Mouse (Mus musculus): ENCODE data around the gene Cox8a. TPM values are rescaled to one million over a fixed set of nuclear protein-coding genes. Genes with fewer than 3 reads are reported as not detected.

Gene Cox8a
- polyA plus RNA-seq, 1 experiment from 2014 or later, result 2,471 TPM

GRCm38 (mm10) chr19:7166200-7166711 lies 51.2 kb downstream of the Cox8a start:
- Histone ChIP-seq H3K4me2 (ENCODE audit: low read length) (peak overlapping the region; percentile 99), H3K4me1 (replicated peaks; ENCODE audit: insufficient read depth, low read length) (peaks cover 22% of the 10 kb centered on the region), H3K9me3 (replicated peaks; ENCODE audit: low read length) (no peaks in the 10 kb centered on the region), H3K4me3 (replicated peaks; ENCODE audit: low read depth, low read length) (peak overlapping the region; percentile 60), H3K36me3 (ENCODE audit: insufficient read depth, low read length) (no peaks in the 10 kb centered on the region), H3K27me3 (ENCODE audit: insufficient read depth, low read length) (peaks cover 4% of the 10 kb centered on the region), H3K9ac (ENCODE audit: low read depth, low read length) (peak overlapping the region; percentile 75), H3K27ac (no peak overlapping the region)
- TF ChIP-seq CTCF (IDR thresholded peaks at IDR 0.05; ENCODE audit: low read depth), result no peak
- no peak for DNase-seq (ENCODE audit: low spot score)
- ATAC-seq (replicated peaks; ENCODE audit: low FRiP score, low read depth), result no peak
- 6% methylated on average over 15 of the region's 15 CpGs for WGBS

- ATAC-seq (replicated peaks; ENCODE audit: low FRiP score, low read depth) (no peak), DNase-seq (ENCODE audit: low spot score) (no peak)
- WGBS, result under 1% methylated on average over 67 of the region's 105 CpGs
- Histone ChIP-seq H3K4me3 (replicated peaks; ENCODE audit: low read depth, low read length) (peak overlapping the region; percentile 60), H3K9ac (ENCODE audit: low read depth, low read length) (peak overlapping the region; percentile 75), H3K4me1 (replicated peaks; ENCODE audit: insufficient read depth, low read length) (peaks cover 15% of the 10 kb centered on the region; the same call in 1 of the 2 replicates), H3K9me3 (replicated peaks; ENCODE audit: low read length) (no peaks in the 10 kb centered on the region), H3K27me3 (ENCODE audit: insufficient read depth, low read length) (peaks cover 4% of the 10 kb centered on the region), H3K4me2 (ENCODE audit: low read length) (peak overlapping the region; percentile 99), H3K36me3 (ENCODE audit: insufficient read depth, low read length) (no peaks in the 10 kb centered on the region), H3K27ac (no peak overlapping the region)
- no peak for TF ChIP-seq CTCF (IDR thresholded peaks at IDR 0.05; ENCODE audit: low read depth)
Measured at GRCm38 (mm10) chr19:7165509-7166199, 51.8 kb downstream of the Cox8a start.

Other genes with a start within 250 kb of the Cox8a start
- 144 and 174 TPM in 2 replicates for gene Ppp1r14b, start 242.6 kb downstream of the Cox8a start, polyA plus RNA-seq (2015; fragmentation: Nextera tagmentation; extraction: Ambion mirVana)
- 24.6 and 28.5 TPM in 2 replicates for gene Plcb3, start 241.1 kb downstream of the Cox8a start, polyA plus RNA-seq (2015; fragmentation: Nextera tagmentation; extraction: Ambion mirVana)
- 128 and 129 TPM in 2 replicates for gene Fkbp2, start 237.1 kb downstream of the Cox8a start, polyA plus RNA-seq (2015; fragmentation: Nextera tagmentation; extraction: Ambion mirVana)
- 52.8 and 56.6 TPM in 2 replicates for gene Vegfb, start 230.0 kb downstream of the Cox8a start, polyA plus RNA-seq (2015; fragmentation: Nextera tagmentation; extraction: Ambion mirVana)
- 30.7 and 32.1 TPM in 2 replicates for gene Dnajc4, start 225.0 kb downstream of the Cox8a start, polyA plus RNA-seq (2015; fragmentation: Nextera tagmentation; extraction: Ambion mirVana)
- gene Nudt22, start 221.5 kb downstream of the Cox8a start, polyA plus RNA-seq (2015; fragmentation: Nextera tagmentation; extraction: Ambion mirVana), result 39.0 and 40.8 TPM in 2 replicates
- gene Trpt1, start 221.5 kb downstream of the Cox8a start, polyA plus RNA-seq (2015; fragmentation: Nextera tagmentation; extraction: Ambion mirVana), result 14.5 and 14.7 TPM in 2 replicates
- gene Fermt3, start 198.1 kb downstream of the Cox8a start, polyA plus RNA-seq (2015; fragmentation: Nextera tagmentation; extraction: Ambion mirVana), result 3.5 and 4.3 TPM in 2 replicates
- gene Stip1, start 177.6 kb downstream of the Cox8a start, polyA plus RNA-seq (2015; fragmentation: Nextera tagmentation; extraction: Ambion mirVana), result 131 and 149 TPM in 2 replicates
- 28.0 and 35.5 TPM in 2 replicates for gene Macrod1, start 160.8 kb downstream of the Cox8a start, polyA plus RNA-seq (2015; fragmentation: Nextera tagmentation; extraction: Ambion mirVana)
- 4.8 and 5.1 TPM in 2 replicates for gene Flrt1, start 111.9 kb downstream of the Cox8a start, polyA plus RNA-seq (2015; fragmentation: Nextera tagmentation; extraction: Ambion mirVana)
- gene Otub1, start 11.3 kb downstream of the Cox8a start, polyA plus RNA-seq (2015; fragmentation: Nextera tagmentation; extraction: Ambion mirVana), result 197 and 209 TPM in 2 replicates
- 47.3 and 55.8 TPM in 2 replicates for gene Naa40, start 23.6 kb upstream of the Cox8a start, polyA plus RNA-seq (2015; fragmentation: Nextera tagmentation; extraction: Ambion mirVana)
- 4.9 and 6.3 TPM in 2 replicates for gene Rcor2, start 49.7 kb upstream of the Cox8a start, polyA plus RNA-seq (2015; fragmentation: Nextera tagmentation; extraction: Ambion mirVana)
- 32.9 and 35.5 TPM in 2 replicates for gene Mark2, start 124.2 kb upstream of the Cox8a start, polyA plus RNA-seq (2015; fragmentation: Nextera tagmentation; extraction: Ambion mirVana)
- gene Spindoc, start 165.4 kb upstream of the Cox8a start, polyA plus RNA-seq (2015; fragmentation: Nextera tagmentation; extraction: Ambion mirVana), result 19.2 and 21.9 TPM in 2 replicates
- 4.8 and 5.2 TPM in 2 replicates for gene 2700081O15Rik, start 200.0 kb upstream of the Cox8a start, polyA plus RNA-seq (2015; fragmentation: Nextera tagmentation; extraction: Ambion mirVana)